Mouse (Mus musculus) cerebellum, adult 18-20 months (tissue): ENCODE results near the gene Hyal2.
"Not testable (repeated sequence)": the region's sequence is repeated elsewhere in the genome, so short reads cannot be mapped to it uniquely, and the experiment has no call there.

Experiments used
- DNase-seq, 2 experiments: peaks; one replicate each; pipeline ENCODE4 v3.0.0; 2021

Hyal2 gene

GRCm38 (mm10) chr9:107570016-107570415 lies 2.3 kb downstream of the Hyal2 start:
- DNase-seq: peak in 1 of 2 experiments; percentile 29

GRCm38 (mm10) chr9:107570845-107571244 lies 3.1 kb downstream of the Hyal2 start:
- peak in 1 of 2 experiments; percentile 25 for DNase-seq

- DNase-seq: no peak
Measured at GRCm38 (mm10) chr9:107571534-107572326, 4.0 kb downstream of the Hyal2 start.

GRCm38 (mm10) chr9:107572327-107572662 lies 4.5 kb downstream of the Hyal2 start:
- DNase-seq: no peak

GRCm38 (mm10) chr9:107573774-107574173 lies 6.0 kb downstream of the Hyal2 start:
- DNase-seq: not testable (repeated sequence)

- DNase-seq: peak in 1 of 2 experiments; percentile 44
Measured at GRCm38 (mm10) chr9:107575579-107576356, 8.0 kb downstream of the Hyal2 start.

GRCm38 (mm10) chr9:107576357-107577107 lies 8.8 kb downstream of the Hyal2 start, which contains the start of gene Hyal1:
Gene Hyal1 (plus strand): TSS chr9:107576927.
- peak in 1 of 2 experiments; percentile 36 for DNase-seq

- DNase-seq: no peak
Measured at GRCm38 (mm10) chr9:107577871-107578270, 10.1 kb downstream of the Hyal2 start.

GRCm38 (mm10) chr9:107578587-107578986 lies 10.8 kb downstream of the Hyal2 start, which contains the start of gene Naa80:
Gene Naa80 (plus strand): TSS chr9:107578887.
- no peak for DNase-seq

- peak; percentile 47 to 70 for DNase-seq
Measured at GRCm38 (mm10) chr9:107579023-107579900, 11.5 kb downstream of the Hyal2 start.

- peak; percentile 86 to 94 for DNase-seq
Measured at GRCm38 (mm10) chr9:107580501-107581317, 13.0 kb downstream of the Hyal2 start, which contains the start of gene Hyal3. Gene Hyal3 (plus strand): TSS chr9:107580818.

- no peak for DNase-seq
Measured at GRCm38 (mm10) chr9:107581584-107581983, 13.8 kb downstream of the Hyal2 start.

- DNase-seq: peak in 1 of 2 experiments; percentile 25
Measured at GRCm38 (mm10) chr9:107582509-107583062, 14.8 kb downstream of the Hyal2 start.

GRCm38 (mm10) chr9:107583174-107583573 lies 15.4 kb downstream of the Hyal2 start:
- DNase-seq: no peak

- peak in 1 of 2 experiments; percentile 34 for DNase-seq
Measured at GRCm38 (mm10) chr9:107586504-107586903, 18.8 kb downstream of the Hyal2 start.

- peak; percentile 95 to 100 for DNase-seq
Measured at GRCm38 (mm10) chr9:107586974-107587832, 19.5 kb downstream of the Hyal2 start, which contains the start of gene Ifrd2. Gene Ifrd2 (plus strand): TSS chr9:107587642.

GRCm38 (mm10) chr9:107587833-107588639 lies 20.3 kb downstream of the Hyal2 start:
- no peak for DNase-seq

GRCm38 (mm10) chr9:107590058-107590772 lies 22.5 kb downstream of the Hyal2 start:
- DNase-seq: peak in 1 of 2 experiments; percentile 45
